Mouse (Mus musculus) neural tube, embryonic 15.5 days (tissue): ENCODE results near the gene Ap1s1. TPM values are rescaled to one million over a fixed set of nuclear protein-coding genes. Genes with fewer than 3 reads are reported as not detected.

Experiments
- ATAC-seq: fragments of 200-750 bp; cut with Nextera tagmentation; 2 replicates; pipeline ENCODE4 v1.8.0; 2017; ENCODE audit warnings: mild to moderate bottlenecking, moderate TSS enrichment, moderate library complexity; ENCODE audit not compliant: low FRiP score
- H3K27ac ChIP-seq: fragments of 300-500 bp; sonication (generic); replicated peaks from 2 replicates; pipeline ENCODE4 v1.5.1; 2015; ENCODE audit warnings: mild to moderate bottlenecking, inconsistent platforms
- H3K27me3 ChIP-seq: fragments of 300-500 bp; sonication (generic); replicated peaks from 2 replicates; pipeline ENCODE4 v1.6.1; 2015; ENCODE audit warnings: inconsistent platforms
- H3K36me3 ChIP-seq: fragments of 300-500 bp; sonication (generic); 2 replicates; pipeline ENCODE4 v1.6.1; 2015; ENCODE audit warnings: inconsistent platforms
- H3K4me1 ChIP-seq: fragments of 300-500 bp; sonication (generic); 2 replicates; pipeline ENCODE4 v1.6.1; 2015; ENCODE audit warnings: inconsistent platforms
- H3K4me2 ChIP-seq: fragments of 300-500 bp; sonication (generic); 2 replicates; pipeline ENCODE4 v1.6.1; 2015; ENCODE audit warnings: inconsistent platforms, mild to moderate bottlenecking, moderate library complexity
- H3K4me3 ChIP-seq: fragments of 300-500 bp; sonication (generic); replicated peaks from 2 replicates; pipeline ENCODE4 v1.5.1; 2015; ENCODE audit warnings: mild to moderate bottlenecking, inconsistent platforms
- H3K9ac ChIP-seq: fragments of 300-500 bp; sonication (generic); replicated peaks from 2 replicates; pipeline ENCODE4 v1.6.1; 2015; ENCODE audit warnings: mild to moderate bottlenecking, inconsistent platforms
- H3K9me3 ChIP-seq: fragments of 300-500 bp; sonication (generic); replicated peaks from 2 replicates; pipeline ENCODE4 v1.6.1; 2016; ENCODE audit warnings: inconsistent platforms
- WGBS: fragments of 180-500 bp; shearing (Covaris S2); methylation state at CpG from one replicate; pipeline ENCODE4 v1.1.7; 2015; ENCODE audit warnings: mixed read lengths; 5-methylcytosine and 5-hydroxymethylcytosine counted together
- polyA plus RNA-seq: library from polyadenylated mRNA; unstranded; fragments of >200 nt; fragmentation: Nextera tagmentation; extraction: Ambion mirVana; gene quantifications from 2 replicates; pipeline ENCODE4 v1.2.1, GENCODE M21; 2015

The Ap1s1 gene
- polyA plus RNA-seq, 1 experiment from 2014 or later = 222 TPM

DNA sequence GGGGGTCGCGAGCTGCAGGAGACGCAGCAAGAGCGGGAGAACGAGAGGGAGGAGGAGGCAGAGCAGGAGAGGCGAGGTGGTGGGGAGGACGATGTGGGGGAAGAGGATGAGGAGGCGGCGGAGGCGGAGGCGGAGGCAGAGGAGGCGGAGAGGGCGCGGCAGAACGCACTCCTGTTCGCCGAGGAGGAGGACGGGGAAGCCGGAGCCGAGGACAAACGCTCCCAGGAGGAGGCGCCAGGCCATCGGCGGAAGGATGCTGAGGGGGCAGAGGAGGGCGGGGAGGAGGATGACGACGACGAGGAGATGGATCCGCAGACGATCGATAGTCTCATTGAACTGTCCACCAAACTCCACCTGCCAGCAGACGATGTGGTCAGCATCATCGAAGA, 13.9 kb downstream of the Ap1s1 start:
- ATAC-seq = peak; percentile 0; the same call in 1 of the 2 replicates
- WGBS = under 1% methylated on average over 28 of the region's 33 CpGs
- Histone ChIP-seq H3K4me2 (peak overlapping the region; percentile 100), H3K9ac (peak overlapping the region; percentile 62), H3K4me1 (peaks cover 48% of the 10 kb centered on the region), H3K9me3 (no peaks in the 10 kb centered on the region), H3K27me3 (peaks cover 42% of the 10 kb centered on the region), H3K27ac (0 out of 2 replicates have a peak overlapping the region, but pooled peaks have one; percentile 41), H3K36me3 (peaks cover 15% of the 10 kb centered on the region), H3K4me3 (peak overlapping the region; percentile 58)

DNA sequence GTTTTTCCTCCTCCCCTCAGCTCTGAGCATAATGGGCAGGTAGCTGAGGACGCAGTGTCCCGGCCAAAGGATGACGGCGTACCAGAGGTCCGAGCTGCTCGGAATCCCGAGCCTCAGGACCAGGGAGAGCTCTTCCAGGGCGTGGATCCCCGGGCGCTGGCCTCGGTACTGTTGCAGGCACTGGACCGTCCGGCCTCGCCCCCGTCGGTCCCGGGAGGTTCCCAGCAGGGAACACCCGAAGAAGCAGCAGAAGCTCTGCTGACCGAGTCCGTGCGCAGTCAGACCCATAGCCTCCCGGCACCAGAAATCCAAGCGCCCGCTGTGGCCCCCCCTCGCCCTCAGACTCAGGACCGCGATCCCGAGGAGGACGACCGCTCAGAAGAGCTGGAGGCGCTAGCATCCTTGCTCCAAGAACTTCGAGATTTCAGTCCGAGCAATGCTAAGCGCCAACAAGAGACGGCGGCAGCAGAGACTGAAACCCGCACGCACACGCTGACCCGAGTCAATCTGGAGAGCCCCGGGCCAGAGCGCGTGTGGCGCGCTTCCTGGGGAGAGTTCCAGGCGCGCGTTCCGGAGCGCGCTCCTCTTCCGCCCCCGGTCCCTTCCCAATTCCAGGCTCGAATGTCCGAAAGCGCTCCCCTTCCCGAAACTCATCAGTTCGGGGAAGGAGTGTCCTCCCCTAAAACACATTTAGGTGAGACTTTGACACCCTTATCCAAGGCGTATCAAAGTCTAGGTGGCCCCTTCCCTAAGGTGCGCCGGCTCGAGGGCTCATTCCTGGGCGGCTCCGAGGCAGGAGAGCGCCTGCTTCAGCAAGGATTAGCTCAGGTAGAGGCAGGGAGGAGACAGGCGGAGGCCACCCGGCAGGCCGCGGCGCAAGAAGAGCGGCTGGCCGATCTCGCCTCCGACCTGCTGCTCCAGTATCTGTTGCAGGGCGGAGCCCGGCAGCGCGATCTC, 14.6 kb downstream of the Ap1s1 start:
- peak overlapping the region; percentile 58 for H3K4me3 ChIP-seq
- H3K9me3 ChIP-seq = no peaks in the 10 kb centered on the region
- peak overlapping the region; percentile 62 for H3K9ac ChIP-seq
- no peak for ATAC-seq
- peaks cover 9% of the 10 kb centered on the region for H3K36me3 ChIP-seq
- under 1% methylated on average over 78 of the region's 78 CpGs for WGBS
- no peak overlapping the region for H3K27ac ChIP-seq
- H3K27me3 ChIP-seq = peaks cover 48% of the 10 kb centered on the region
- H3K4me2 ChIP-seq = peak overlapping the region; percentile 100
- peaks cover 48% of the 10 kb centered on the region for H3K4me1 ChIP-seq

DNA sequence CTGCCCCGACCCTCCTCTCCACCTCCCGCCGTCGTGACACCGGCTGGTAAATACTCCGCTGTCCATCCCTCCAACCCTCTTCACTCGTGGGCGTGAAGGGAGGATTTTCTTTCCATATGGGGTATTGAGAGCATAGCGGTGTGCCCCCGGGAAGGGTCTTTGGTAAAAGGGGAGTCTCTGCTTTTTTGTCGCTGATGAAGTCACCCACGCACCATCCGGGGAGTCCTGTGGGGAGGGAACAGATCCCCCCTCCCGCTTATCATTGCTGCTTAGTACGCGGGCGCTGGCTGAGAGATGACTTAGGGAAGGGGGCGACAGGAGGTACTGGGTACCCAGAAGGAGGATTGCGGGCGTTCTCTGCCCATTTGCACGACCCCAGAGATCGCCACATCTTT, 15.5 kb downstream of the Ap1s1 start:
- Histone ChIP-seq H3K36me3 (no peaks in the 10 kb centered on the region; the same call in 1 of the 2 replicates), H3K9ac (peak overlapping the region; percentile 62), H3K4me3 (peak overlapping the region; percentile 58), H3K27ac (no peak overlapping the region), H3K9me3 (no peaks in the 10 kb centered on the region), H3K27me3 (peaks cover 58% of the 10 kb centered on the region), H3K4me1 (peaks cover 51% of the 10 kb centered on the region), H3K4me2 (peak overlapping the region; percentile 100)
- WGBS = 9% methylated on average over 22 of the region's 22 CpGs
- ATAC-seq = no peak

DNA sequence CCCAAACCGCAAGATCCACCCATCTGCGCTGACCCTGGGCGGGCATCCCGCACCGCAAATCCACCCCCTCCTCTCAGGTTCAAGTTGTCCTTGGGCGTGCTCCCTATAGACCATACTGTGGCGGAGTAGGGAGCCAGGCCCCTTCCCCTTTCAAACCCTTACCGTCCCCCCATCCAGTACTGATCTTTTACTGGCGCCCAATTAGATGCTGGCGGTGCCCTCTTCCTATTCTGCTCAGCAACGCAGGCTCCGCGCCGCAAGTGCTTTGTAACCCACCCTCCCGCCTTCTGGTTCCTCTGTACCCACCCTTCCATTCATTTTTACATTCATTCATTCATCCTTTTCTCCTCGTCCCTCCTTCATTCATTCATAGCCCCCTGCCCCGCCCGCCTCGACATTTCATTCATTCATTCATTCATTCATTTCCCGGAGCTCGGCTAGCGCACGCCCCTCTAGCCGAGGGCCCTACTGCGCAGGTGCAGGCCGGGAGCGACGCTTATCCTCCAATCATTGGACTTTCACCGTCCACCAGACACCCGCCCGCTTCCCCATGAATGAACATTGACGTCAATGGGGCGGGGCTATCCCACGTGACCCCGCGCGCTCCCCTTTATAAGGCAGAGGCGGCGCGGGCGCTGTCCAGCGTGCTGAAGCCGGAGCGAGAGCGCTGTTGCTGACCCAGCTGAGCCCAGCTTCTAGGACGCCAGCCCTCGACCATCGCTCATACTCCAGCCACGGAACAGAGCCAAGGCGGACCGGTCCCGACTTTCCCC, 16.1 kb downstream of the Ap1s1 start:
- ATAC-seq = peak; percentile 77
- Histone ChIP-seq H3K9ac (peak overlapping the region; percentile 62), H3K9me3 (no peaks in the 10 kb centered on the region), H3K36me3 (no peaks in the 10 kb centered on the region; the same call in 1 of the 2 replicates), H3K27ac (peak overlapping the region; percentile 61), H3K27me3 (peaks cover 64% of the 10 kb centered on the region), H3K4me1 (peaks cover 57% of the 10 kb centered on the region), H3K4me3 (peak overlapping the region; percentile 58), H3K4me2 (peak overlapping the region; percentile 100)
- under 1% methylated on average over 52 of the region's 52 CpGs for WGBS

DNA sequence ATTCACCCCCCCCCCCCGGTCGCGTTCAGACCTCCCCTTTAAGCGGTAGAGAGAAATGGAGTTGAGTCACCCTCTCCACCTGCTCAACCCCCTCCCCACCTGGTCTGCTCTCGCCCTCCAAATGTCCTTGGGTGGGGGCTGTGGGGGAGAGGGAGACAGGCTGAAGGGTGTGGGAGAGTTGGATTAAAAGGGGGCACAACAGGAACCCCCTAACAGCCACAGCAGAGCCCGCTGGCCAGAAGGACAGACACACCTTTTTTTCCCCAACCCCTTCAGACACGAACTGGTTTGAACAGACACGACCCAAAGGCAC, 16.7 kb downstream of the Ap1s1 start:
- Histone ChIP-seq H3K9me3 (no peaks in the 10 kb centered on the region), H3K9ac (peak overlapping the region; percentile 57), H3K4me3 (peak overlapping the region; percentile 58), H3K27me3 (peaks cover 70% of the 10 kb centered on the region), H3K4me2 (peak overlapping the region; percentile 100), H3K27ac (peak overlapping the region; percentile 61), H3K36me3 (no peaks in the 10 kb centered on the region), H3K4me1 (peaks cover 57% of the 10 kb centered on the region)
- WGBS = 1% methylated on average over 8 of the region's 8 CpGs
- peak; percentile 8; the same call in 1 of the 2 replicates for ATAC-seq

DNA sequence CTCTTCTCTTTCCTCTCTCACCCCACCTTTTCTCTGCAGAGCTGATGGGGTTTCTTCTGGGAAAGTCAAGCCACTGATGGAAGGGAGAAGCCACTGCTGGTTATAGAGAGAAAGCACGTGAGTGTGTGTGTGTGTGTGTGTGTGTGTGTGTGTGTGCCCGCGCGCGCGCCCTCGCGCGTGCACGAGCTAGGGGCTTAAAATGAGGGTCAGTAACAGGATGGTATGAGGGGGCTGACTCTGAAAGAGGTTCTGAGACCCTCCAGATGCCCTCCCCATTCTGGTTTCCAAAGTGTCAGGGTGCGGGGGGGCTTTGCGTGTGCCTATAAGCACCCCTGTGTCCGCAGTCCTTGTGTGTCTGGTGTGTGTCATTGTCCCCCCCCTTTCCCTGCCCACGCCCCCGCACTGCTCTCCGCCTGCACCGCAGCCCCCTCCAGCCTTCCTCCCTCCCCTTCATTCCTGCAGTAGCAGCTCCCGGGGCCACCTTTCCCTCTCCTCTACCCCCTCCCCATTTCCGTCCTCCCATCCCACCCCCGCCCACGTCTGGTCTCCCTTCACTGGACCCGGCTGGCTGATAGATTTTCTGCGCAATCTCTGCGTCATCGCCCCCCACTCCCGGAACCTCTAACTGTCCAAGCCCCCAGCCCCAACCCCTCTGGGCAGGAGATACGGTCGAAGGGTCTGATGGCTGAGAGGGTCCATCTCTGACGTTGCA, 17.2 kb downstream of the Ap1s1 start:
- Histone ChIP-seq H3K36me3 (no peaks in the 10 kb centered on the region), H3K27ac (0 out of 2 replicates have a peak overlapping the region, but pooled peaks have one; percentile 9), H3K4me3 (peak overlapping the region; percentile 58), H3K4me2 (peak overlapping the region; percentile 100), H3K27me3 (peaks cover 75% of the 10 kb centered on the region), H3K9ac (no peak overlapping the region; the same call in 1 of the 2 replicates), H3K4me1 (peaks cover 57% of the 10 kb centered on the region), H3K9me3 (no peaks in the 10 kb centered on the region)
- peak; percentile 8 for ATAC-seq
- 3% methylated on average over 29 of the region's 29 CpGs for WGBS

DNA sequence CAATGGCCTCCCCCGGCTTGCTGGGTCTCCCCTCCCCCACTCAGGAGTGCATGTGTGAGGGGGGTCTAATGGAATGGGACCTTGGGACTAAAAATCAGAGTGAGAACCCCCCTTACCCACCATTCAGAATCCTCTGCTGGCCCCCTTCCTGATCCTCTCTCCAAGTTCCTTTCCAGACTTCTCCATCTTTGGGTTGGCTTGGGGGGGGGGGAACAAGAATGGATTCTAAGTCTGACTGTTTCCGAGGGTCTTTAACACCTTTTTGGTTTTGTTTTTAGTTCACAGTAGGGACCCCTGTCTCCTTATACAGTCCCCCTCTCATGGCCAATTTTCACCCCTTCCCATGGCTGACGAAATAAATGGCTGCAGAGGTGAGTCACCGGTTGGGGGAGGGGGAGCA, 19.8 kb downstream of the Ap1s1 start, which contains the start of gene Vgf:
Gene Vgf (plus strand): TSS at position 301 of the 400 bp plus-strand sequence.
- peaks cover 33% of the 10 kb centered on the region for H3K4me1 ChIP-seq
- peak within 1 kb of the TSS; percentile 29 for H3K4me3 ChIP-seq
- 34% methylated on average over 4 of the region's 4 CpGs for WGBS
- peak within 1 kb of the TSS; percentile 55 for H3K4me2 ChIP-seq
- no peak within 1 kb of the TSS for H3K9ac ChIP-seq
- H3K36me3 ChIP-seq = no peaks in the 10 kb centered on the region
- H3K27me3 ChIP-seq = peaks cover 76% of the 10 kb centered on the region
- no peaks in the 10 kb centered on the region for H3K9me3 ChIP-seq
- H3K27ac ChIP-seq = no peak within 1 kb of the TSS
- no peak for ATAC-seq

DNA sequence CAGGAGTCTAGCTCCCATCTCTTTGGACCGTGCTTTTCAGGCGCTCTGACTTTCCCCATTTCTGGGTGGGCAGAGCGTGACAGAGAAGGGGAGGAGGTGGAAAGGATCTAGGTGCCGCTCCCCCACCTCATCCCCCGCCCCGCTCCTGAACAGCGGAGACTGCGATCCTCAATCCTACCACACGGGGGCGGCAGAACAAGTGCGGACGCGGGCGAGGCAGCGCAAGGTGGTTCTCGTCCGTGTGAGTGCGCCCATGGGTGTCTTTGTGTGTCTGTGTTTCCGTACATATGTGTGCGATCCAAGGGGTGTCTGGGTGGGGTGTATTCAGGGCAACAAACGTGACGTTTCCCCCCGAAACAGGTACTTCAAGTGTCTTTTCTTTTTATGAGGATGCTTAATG, 20.8 kb downstream of the Ap1s1 start:
- H3K36me3 ChIP-seq = no peaks in the 10 kb centered on the region
- H3K9ac ChIP-seq = no peak overlapping the region
- H3K4me2 ChIP-seq = peak overlapping the region; percentile 55
- no peaks in the 10 kb centered on the region for H3K9me3 ChIP-seq
- peaks cover 68% of the 10 kb centered on the region for H3K27me3 ChIP-seq
- no peak for ATAC-seq
- no peak overlapping the region for H3K27ac ChIP-seq
- WGBS = 0% methylated on average over 23 of the region's 23 CpGs
- peak overlapping the region; percentile 29 for H3K4me3 ChIP-seq
- H3K4me1 ChIP-seq = peaks cover 24% of the 10 kb centered on the region

DNA sequence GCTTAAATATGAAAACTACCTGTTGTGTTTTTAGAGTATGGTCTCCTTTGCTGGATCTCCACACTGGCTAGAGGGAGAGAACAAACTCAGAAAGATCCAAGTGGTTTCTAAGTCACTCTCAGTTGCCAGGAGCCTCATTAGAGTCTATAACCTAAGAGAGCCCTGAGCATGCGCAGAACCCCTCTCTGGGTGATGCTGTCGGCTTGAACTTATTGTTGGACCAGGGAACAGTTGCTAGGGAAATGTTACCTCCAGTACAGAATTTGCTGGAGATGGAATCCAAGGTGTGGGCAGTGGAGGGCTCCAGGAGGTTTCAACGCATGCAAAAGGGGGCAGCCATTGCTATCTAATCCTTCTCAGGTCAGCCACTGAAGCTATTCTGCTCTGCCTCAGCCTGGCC, 21.6 kb downstream of the Ap1s1 start:
- Histone ChIP-seq H3K27ac (no peak overlapping the region), H3K36me3 (no peaks in the 10 kb centered on the region), H3K27me3 (peaks cover 62% of the 10 kb centered on the region), H3K9me3 (no peaks in the 10 kb centered on the region), H3K4me3 (no peak overlapping the region), H3K4me1 (peaks cover 17% of the 10 kb centered on the region), H3K4me2 (no peak overlapping the region), H3K9ac (no peak overlapping the region)
- WGBS = 47% methylated on average over 3 of the region's 3 CpGs
- no peak for ATAC-seq

DNA sequence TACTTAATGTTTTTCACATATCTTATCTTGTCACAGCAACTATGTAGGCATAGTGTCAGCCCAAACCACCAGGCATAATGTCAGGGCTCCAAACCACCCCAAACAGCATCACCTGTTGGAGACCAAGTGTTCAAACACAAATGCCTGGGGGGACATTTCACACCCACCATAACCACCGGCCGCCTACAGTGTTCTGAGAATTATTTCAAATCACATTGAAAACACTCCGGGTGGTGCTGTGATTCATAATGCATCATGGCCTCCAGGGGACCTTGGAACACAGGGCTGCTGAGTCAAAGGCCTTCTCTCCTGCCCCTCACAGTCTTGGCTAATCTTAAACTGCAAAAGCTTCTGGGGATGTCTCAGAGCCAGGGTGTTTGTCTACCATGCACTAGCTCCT, 30.0 kb downstream of the Ap1s1 start:
- Histone ChIP-seq H3K36me3 (no peaks in the 10 kb centered on the region), H3K4me2 (no peak overlapping the region), H3K4me1 (no peaks in the 10 kb centered on the region), H3K4me3 (no peak overlapping the region), H3K27me3 (no peaks in the 10 kb centered on the region; the same call in 1 of the 2 replicates), H3K27ac (no peak overlapping the region), H3K9ac (no peak overlapping the region), H3K9me3 (no peaks in the 10 kb centered on the region)
- no peak for ATAC-seq
- 87% methylated on average over 3 of the region's 3 CpGs for WGBS

DNA sequence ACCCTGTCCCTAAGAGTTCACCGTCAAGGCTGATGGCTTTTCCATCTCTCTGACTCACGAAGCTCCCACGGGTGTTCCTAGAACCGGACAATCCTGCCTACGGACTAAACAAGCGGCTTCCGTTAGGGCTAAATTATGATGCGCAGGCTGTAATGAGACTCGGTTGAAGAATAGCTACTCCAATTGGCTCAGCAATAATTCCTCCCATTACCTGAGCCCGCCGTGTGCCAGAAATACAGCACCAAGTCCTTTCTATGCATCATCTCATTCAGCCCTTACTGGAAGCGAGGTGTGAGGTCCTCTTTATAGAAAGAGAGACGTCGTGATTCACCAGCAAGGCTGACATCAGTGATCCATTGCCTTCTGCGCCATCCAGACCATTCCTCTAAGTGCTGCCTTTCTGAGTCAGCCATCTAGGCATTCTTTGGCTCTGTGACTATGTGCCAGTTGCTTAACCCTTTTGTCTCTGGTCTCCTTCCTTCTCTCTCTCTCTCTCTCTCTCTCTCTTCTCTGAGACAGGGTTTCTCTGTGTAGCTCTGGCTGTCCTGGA, 33.5 kb downstream of the Ap1s1 start:
- 71% methylated on average over 15 of the region's 15 CpGs for WGBS
- Histone ChIP-seq H3K4me1 (no peaks in the 10 kb centered on the region), H3K9ac (no peak overlapping the region), H3K27me3 (no peaks in the 10 kb centered on the region), H3K9me3 (no peaks in the 10 kb centered on the region), H3K27ac (no peak overlapping the region), H3K4me3 (no peak overlapping the region), H3K4me2 (no peak overlapping the region), H3K36me3 (no peaks in the 10 kb centered on the region)
- no peak for ATAC-seq
